Mouse (Mus musculus): ENCODE measurements at regions not wholly inside any gene's neighbourhood (a gene's known extent, or its start where the extent isn't known, plus 50 kb on each side); places are given as distances from the start of the nearest gene placed in this dataset.

GRCm38 (mm10) chr14:102138936-102139335, 409.2 kb downstream of the Lmo7 start:
- ATAC-seq (replicated peaks; ENCODE audit: insufficient number of reproducible peaks, low FRiP score, low TSS enrichment, poor library complexity, severe bottlenecking): no peak

GRCm38 (mm10) chr14:102118166-102118565, 388.4 kb downstream of the Lmo7 start:
- no peak for ATAC-seq (replicated peaks; ENCODE audit: insufficient number of reproducible peaks, low FRiP score, low TSS enrichment, poor library complexity, severe bottlenecking)

DNA sequence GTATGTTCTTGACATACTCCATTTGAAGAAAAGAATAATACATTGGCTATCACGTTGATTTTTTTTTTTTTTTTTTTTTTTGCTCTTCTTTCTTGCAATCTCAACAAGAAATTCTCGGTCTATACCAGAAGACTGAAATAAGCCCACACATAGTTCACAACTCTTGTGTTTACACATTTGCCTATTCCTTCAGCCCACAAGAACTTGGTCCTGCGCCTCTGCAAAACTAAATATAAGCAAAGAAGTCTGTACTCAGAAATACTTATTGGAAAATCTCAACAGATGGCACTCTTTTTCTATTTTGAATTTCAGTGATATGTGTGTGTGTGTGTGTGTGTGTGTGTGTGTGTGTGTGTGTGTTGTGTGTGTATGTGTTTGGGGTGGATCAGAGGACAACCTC, 376.4 kb downstream of the Lmo7 start:
- no peak for ATAC-seq (replicated peaks; ENCODE audit: insufficient number of reproducible peaks, low FRiP score, low TSS enrichment, poor library complexity, severe bottlenecking)

DNA sequence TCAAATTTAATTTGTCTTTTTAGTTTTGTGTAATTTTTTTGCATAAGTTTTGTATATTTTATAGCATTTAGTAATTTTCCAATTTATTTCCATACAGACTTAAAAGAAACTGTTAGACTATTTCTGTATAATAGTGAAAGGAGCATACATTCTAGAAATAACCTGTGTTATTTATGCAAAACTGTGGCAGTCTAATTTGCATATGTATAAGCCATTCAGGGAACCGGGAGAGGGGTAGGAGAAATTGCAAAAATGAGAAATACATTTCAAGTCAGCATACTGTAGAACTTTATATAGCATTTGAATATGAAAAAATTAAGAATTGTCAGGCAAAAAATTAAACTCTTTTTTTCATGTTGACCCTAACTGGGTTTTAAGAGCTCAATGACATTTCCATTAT, 364.3 kb downstream of the Lmo7 start:
- no peak for ATAC-seq (replicated peaks; ENCODE audit: insufficient number of reproducible peaks, low FRiP score, low TSS enrichment, poor library complexity, severe bottlenecking)

DNA sequence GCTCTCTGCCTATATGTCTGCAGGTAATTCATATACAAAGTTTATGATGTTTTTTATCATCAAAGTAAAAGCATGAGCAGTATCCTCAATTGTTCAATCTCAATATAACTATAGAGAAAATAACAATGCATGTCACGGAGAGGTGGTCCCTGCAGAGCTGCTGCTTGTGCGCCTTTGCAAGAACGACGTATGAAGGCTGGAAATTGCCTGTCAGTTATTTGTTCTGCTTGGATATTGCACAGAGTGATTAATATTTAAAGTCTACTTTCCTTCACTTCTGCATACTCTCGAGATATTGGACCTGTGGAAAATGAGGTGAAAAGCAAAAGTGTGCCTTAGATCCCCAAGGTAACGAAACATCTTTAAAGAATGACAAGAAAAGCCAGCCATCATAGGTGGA, 362.8 kb downstream of the Lmo7 start:
- no peak for ATAC-seq (replicated peaks; ENCODE audit: insufficient number of reproducible peaks, low FRiP score, low TSS enrichment, poor library complexity, severe bottlenecking)

DNA sequence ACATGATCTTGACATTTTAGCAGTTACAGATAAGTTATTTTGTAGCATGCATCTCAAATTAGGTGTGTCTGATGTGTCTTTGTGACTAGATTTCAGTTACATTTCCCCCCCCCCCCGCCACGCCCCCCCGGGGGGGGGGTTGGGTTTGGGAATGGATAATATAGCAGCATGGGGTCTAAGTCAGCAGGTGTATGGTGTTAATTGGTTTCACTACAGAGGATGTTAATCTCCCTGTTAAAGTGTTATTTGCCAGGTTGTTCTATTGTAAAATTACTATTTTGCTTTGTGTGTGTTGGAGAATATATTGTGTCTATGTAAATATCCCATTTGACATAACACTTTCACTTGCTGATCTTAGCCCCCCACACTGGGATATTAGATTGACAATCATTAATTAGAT, 319.2 kb downstream of the Lmo7 start:
- ATAC-seq (replicated peaks; ENCODE audit: insufficient number of reproducible peaks, low FRiP score, low TSS enrichment, poor library complexity, severe bottlenecking): no peak

DNA sequence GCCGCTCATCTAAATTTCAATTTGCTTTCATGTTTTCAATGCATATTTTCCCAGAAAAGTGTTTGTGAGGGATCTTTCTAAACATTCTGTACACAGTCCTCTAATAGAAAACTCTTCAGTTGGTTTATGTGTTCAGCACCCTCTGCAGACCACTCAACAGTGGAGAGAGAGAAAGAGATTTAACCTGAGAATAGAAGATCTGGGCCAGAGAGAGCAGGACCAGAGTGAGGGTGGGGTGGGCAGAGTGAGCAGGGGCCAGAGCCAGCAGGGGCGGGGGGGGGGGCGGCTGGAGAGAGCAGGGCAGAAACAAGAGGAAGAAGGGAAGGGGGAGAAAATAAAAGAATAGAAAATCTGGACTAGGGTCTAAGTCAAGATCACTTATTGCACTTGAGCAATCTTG, 318.7 kb downstream of the Lmo7 start:
- no peak for ATAC-seq (replicated peaks; ENCODE audit: insufficient number of reproducible peaks, low FRiP score, low TSS enrichment, poor library complexity, severe bottlenecking)

DNA sequence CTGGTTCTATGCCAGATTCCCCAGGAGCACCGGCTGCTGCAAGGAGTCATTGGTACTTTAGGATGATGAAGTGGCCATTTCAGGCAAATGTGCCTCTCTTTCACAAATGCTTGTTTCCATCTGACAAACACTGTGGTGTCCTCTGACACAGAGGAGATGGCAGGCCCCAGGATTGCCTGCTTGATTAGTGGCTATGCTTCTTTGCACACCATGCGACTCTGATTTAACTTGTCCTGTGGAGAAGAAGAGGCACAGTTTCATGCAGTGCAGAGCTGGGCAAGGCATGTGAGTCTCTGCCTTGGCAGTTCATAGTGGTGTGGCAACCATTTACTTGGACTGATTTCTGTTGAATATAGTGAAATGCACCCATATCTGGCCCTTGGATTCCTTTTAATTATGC, 308.4 kb downstream of the Lmo7 start:
- ATAC-seq (replicated peaks; ENCODE audit: insufficient number of reproducible peaks, low FRiP score, low TSS enrichment, poor library complexity, severe bottlenecking): no peak

GRCm38 (mm10) chr14:102037487-102037886, 307.7 kb downstream of the Lmo7 start:
- no peak for ATAC-seq (replicated peaks; ENCODE audit: insufficient number of reproducible peaks, low FRiP score, low TSS enrichment, poor library complexity, severe bottlenecking)

DNA sequence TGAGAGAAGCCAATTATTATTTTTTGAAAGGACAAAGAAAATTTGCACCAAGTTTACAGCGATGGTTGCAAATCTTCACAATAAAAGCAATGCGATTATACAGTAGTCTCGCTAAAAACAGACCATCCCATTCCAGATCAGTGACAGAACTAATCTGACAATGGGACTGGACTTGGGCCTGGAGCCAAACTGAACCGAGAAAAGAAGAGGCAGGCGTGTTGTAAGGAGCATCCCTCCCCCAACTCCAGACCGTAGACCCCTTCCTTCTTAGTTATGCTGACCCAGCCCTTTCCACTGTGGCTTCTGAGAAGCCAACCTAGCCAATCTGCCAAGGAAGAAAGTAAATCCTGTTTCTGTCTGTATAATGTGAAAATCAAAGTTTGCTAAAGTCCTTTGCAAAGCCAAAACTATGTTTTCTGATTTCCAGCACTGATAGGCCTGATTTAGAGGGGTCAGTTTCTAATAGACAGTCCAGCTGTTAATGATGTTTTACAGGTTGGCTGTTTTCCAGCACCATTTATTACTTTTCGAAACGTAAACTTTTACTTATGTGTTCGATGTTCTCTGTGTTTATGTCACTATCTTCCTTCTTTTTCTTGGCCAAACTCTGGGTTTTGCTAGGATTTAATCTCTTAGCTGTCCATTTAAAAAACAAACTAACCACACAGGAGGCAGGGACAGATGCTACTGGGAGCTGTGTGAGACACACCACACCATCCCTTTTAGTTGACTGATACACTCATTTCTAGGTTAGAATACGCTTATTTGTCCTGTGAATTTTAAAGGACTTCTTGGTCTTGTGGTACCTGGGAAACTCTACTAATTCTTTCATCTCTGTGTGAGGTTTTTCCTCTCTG, 301.5 kb downstream of the Lmo7 start:
- ATAC-seq (replicated peaks; ENCODE audit: insufficient number of reproducible peaks, low FRiP score, low TSS enrichment, poor library complexity, severe bottlenecking): no peak

DNA sequence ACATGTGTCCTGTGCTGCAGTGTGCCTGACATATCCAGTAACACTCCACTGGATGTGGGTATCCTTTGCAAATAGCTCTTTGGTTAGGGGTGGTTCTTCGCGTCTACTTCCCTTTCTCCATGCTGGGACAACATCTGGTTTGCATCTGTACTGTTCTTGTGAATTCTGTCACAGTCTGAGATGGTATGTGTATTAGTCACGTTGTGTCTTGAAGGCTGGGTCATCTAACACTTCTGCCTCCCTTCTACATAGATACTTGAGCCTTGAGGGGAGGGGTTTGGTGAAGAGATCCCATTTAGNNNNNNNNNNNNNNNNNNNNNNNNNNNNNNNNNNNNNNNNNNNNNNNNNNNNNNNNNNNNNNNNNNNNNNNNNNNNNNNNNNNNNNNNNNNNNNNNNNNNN, 294.9 kb downstream of the Lmo7 start:
- no peak for ATAC-seq (replicated peaks; ENCODE audit: insufficient number of reproducible peaks, low FRiP score, low TSS enrichment, poor library complexity, severe bottlenecking)

DNA sequence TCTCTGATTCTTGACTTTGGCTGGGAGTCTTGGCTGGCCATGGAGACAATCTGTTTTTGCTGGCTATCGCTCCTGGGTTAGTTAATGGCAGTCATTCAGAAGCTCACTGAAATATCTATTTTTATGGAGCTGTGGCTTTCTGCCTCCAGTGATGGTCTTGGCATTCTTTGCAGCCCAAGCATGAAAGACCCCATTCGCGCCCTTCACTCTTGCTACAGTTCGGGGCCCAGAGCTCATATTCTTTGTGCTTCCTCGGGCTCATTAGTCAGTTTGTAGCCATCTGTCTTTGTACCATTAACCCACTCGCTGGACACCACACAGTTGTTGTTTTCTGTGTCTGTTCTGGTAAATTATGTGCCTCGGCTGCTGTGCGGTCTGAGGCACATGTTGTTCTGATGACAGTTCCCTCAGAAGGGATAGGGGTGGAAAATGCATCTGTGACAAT, 290.4 kb downstream of the Lmo7 start:
- no peak for ATAC-seq (replicated peaks; ENCODE audit: insufficient number of reproducible peaks, low FRiP score, low TSS enrichment, poor library complexity, severe bottlenecking)

- no peak for ATAC-seq (replicated peaks; ENCODE audit: insufficient number of reproducible peaks, low FRiP score, low TSS enrichment, poor library complexity, severe bottlenecking)
Measured at GRCm38 (mm10) chr14:102019320-102019719, 289.6 kb downstream of the Lmo7 start.

GRCm38 (mm10) chr14:102016572-102016971, 286.8 kb downstream of the Lmo7 start:
- no peak for ATAC-seq (replicated peaks; ENCODE audit: insufficient number of reproducible peaks, low FRiP score, low TSS enrichment, poor library complexity, severe bottlenecking)

GRCm38 (mm10) chr14:102014976-102015603, 285.3 kb downstream of the Lmo7 start:
- ATAC-seq (replicated peaks; ENCODE audit: insufficient number of reproducible peaks, low FRiP score, low TSS enrichment, poor library complexity, severe bottlenecking): no peak

DNA sequence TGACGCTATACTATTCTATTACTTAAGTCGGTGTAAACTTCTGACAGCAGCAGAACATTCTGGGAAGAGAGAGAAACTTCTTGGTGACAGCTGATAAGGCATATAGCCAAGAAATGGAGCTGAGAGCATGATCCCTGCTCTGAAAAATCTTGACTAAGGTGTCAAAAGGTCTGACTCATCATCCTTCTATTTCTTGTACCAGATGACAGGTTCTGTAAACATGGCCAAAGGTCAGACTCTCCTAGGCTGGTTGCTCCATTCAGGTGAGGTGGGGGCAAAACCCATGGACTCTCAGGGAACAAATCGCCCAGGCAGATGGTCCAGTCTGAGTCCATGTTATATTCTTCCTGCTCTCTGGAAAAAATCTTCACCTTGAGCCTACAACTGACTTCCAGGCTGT, 283.5 kb downstream of the Lmo7 start:
- ATAC-seq (replicated peaks; ENCODE audit: insufficient number of reproducible peaks, low FRiP score, low TSS enrichment, poor library complexity, severe bottlenecking): no peak

DNA sequence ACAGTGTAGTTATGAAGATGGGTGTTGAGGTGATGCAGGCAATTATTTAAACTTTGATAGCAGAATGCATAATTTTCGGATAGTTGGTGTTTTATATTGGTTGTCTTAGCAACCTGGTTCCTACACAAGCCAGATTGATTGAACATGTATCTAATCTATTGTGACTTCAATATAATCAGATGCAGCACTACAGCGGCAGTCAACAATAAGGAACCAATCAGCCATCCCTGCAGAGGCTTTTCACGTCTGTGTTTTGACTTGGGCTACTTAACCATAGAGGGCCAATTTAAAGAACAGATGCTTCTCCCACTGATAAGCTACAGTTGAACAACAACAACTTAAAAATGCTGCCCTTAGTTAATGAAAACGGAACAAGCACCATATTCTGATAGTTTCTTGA, 267.8 kb downstream of the Lmo7 start:
- ATAC-seq (replicated peaks; ENCODE audit: insufficient number of reproducible peaks, low FRiP score, low TSS enrichment, poor library complexity, severe bottlenecking): no peak

GRCm38 (mm10) chr14:101984401-101984800, 254.6 kb downstream of the Lmo7 start:
- no peak for ATAC-seq (replicated peaks; ENCODE audit: insufficient number of reproducible peaks, low FRiP score, low TSS enrichment, poor library complexity, severe bottlenecking)
